Mouse (Mus musculus): ENCODE measurements around the gene Stard10. TPM values are rescaled to one million over a fixed set of nuclear protein-coding genes. Genes with fewer than 3 reads are reported as not detected.

Gene Stard10
- polyA plus RNA-seq, 2 experiments: 71.0 to 98.2 TPM

- no peaks in the 10 kb centered on the region for H3K9me3 ChIP-seq (ENCODE audit: control insufficient read depth, low read length)
- peak overlapping the region; percentile 71 to 75 for H3K4me3 ChIP-seq (ENCODE audit: insufficient read depth in 1 of 2, low read depth in 2 of 2, low read length in 2 of 2)
- DNase-seq (ENCODE audit: low read depth in 3 of 3, low spot score in 3 of 3) (no peak), ATAC-seq (ENCODE audit: insufficient read depth) (no peak)
- peak overlapping the region; percentile 89 for H3K27ac ChIP-seq
- H3K36me3 ChIP-seq (replicated peaks; ENCODE audit: control insufficient read depth, insufficient read depth, low read depth): no peaks in the 10 kb centered on the region
- no peaks in the 10 kb centered on the region for H3K27me3 ChIP-seq (ENCODE audit: control insufficient read depth, insufficient read depth, low read length)
- peak overlapping the region; percentile 89 for H3K9ac ChIP-seq (replicated peaks)
- TF ChIP-seq EP300 (IDR thresholded peaks at IDR 0.05; ENCODE audit: low read depth) (no peak), CTCF (IDR thresholded peaks at IDR 0.05; ENCODE audit: low read depth) (no peak)
- H3K4me2 ChIP-seq (ENCODE audit: low read depth): peak overlapping the region; percentile 79
- H3K4me1 ChIP-seq (replicated peaks; ENCODE audit: control insufficient read depth in 2 of 2, insufficient read depth in 2 of 2, low read length in 1 of 2): peaks cover 2 to 25% of the 10 kb centered on the region in 2 experiments
- 40% methylated on average over 5 of the region's 5 CpGs for WGBS (ENCODE audit: insufficient replicate concordance)
Observed at GRCm38 (mm10) chr7:101309985-101310326, 6.9 kb upstream of the Stard10 start.

- H3K4me2 ChIP-seq (ENCODE audit: low read depth): peak overlapping the region; percentile 79
- peak overlapping the region; percentile 89 for H3K9ac ChIP-seq (replicated peaks)
- peak; percentile 95 for ATAC-seq (ENCODE audit: insufficient read depth)
- no peaks in the 10 kb centered on the region for H3K9me3 ChIP-seq (ENCODE audit: control insufficient read depth, low read length)
- no peaks in the 10 kb centered on the region for H3K36me3 ChIP-seq (replicated peaks; ENCODE audit: control insufficient read depth, insufficient read depth, low read depth)
- peak overlapping the region; percentile 71 to 75 for H3K4me3 ChIP-seq (ENCODE audit: insufficient read depth in 1 of 2, low read depth in 2 of 2, low read length in 2 of 2)
- no peak for TF ChIP-seq EP300 (IDR thresholded peaks at IDR 0.05; ENCODE audit: low read depth)
- TF ChIP-seq CTCF (IDR thresholded peaks at IDR 0.05; ENCODE audit: low read depth): peak; percentile 98
- H3K4me1 ChIP-seq (replicated peaks; ENCODE audit: control insufficient read depth in 2 of 2, insufficient read depth in 2 of 2, low read length in 1 of 2): peaks cover 6 to 30% of the 10 kb centered on the region in 2 experiments
- no peaks in the 10 kb centered on the region for H3K27me3 ChIP-seq (ENCODE audit: control insufficient read depth, insufficient read depth, low read length)
- WGBS (ENCODE audit: insufficient replicate concordance): 2% methylated on average over 43 of the region's 43 CpGs
- DNase-seq (ENCODE audit: low read depth in 3 of 3, low spot score in 3 of 3): peak; percentile 96 to 97 (median 96)
- peak overlapping the region; percentile 89 for H3K27ac ChIP-seq
Observed at GRCm38 (mm10) chr7:101310327-101311028, 6.4 kb upstream of the Stard10 start.

- no peaks in the 10 kb centered on the region for H3K9me3 ChIP-seq (ENCODE audit: control insufficient read depth, low read length)
- no peak overlapping the region for H3K9ac ChIP-seq (replicated peaks)
- no peaks in the 10 kb centered on the region for H3K36me3 ChIP-seq (replicated peaks; ENCODE audit: control insufficient read depth, insufficient read depth, low read depth)
- H3K4me3 ChIP-seq (ENCODE audit: insufficient read depth in 1 of 2, low read depth in 2 of 2, low read length in 2 of 2): no peak overlapping the region; a peak in 1 of 4 replicates
- TF ChIP-seq CTCF (IDR thresholded peaks at IDR 0.05; ENCODE audit: low read depth) (no peak), EP300 (IDR thresholded peaks at IDR 0.05; ENCODE audit: low read depth) (no peak)
- peak overlapping the region; percentile 79 for H3K4me2 ChIP-seq (ENCODE audit: low read depth)
- WGBS (ENCODE audit: insufficient replicate concordance): 14% methylated on average over 2 of the region's 2 CpGs
- ATAC-seq (ENCODE audit: insufficient read depth): no peak
- peaks cover 12 to 36% of the 10 kb centered on the region in 2 experiments for H3K4me1 ChIP-seq (replicated peaks; ENCODE audit: control insufficient read depth in 2 of 2, insufficient read depth in 2 of 2, low read length in 1 of 2)
- H3K27ac ChIP-seq: peak overlapping the region; percentile 35
- no peaks in the 10 kb centered on the region for H3K27me3 ChIP-seq (ENCODE audit: control insufficient read depth, insufficient read depth, low read length)
- DNase-seq (ENCODE audit: low read depth in 3 of 3, low spot score in 3 of 3): no peak
Observed at GRCm38 (mm10) chr7:101311061-101311460, 5.8 kb upstream of the Stard10 start.

- ATAC-seq (ENCODE audit: insufficient read depth) (no peak), DNase-seq (ENCODE audit: low read depth in 3 of 3, low spot score in 3 of 3) (no peak)
- peaks cover 31 to 55% of the 10 kb centered on the region in 2 experiments for H3K4me1 ChIP-seq (replicated peaks; ENCODE audit: control insufficient read depth in 2 of 2, insufficient read depth in 2 of 2, low read length in 1 of 2)
- no peaks in the 10 kb centered on the region for H3K27me3 ChIP-seq (ENCODE audit: control insufficient read depth, insufficient read depth, low read length)
- no peak overlapping the region for H3K4me2 ChIP-seq (ENCODE audit: low read depth)
- no peak overlapping the region for H3K27ac ChIP-seq
- no peak overlapping the region for H3K4me3 ChIP-seq (ENCODE audit: insufficient read depth in 1 of 2, low read depth in 2 of 2, low read length in 2 of 2)
- no peak for TF ChIP-seq EP300 (IDR thresholded peaks at IDR 0.05; ENCODE audit: low read depth)
- no peak for TF ChIP-seq CTCF (IDR thresholded peaks at IDR 0.05; ENCODE audit: low read depth)
- H3K9me3 ChIP-seq (ENCODE audit: control insufficient read depth, low read length): no peaks in the 10 kb centered on the region
- WGBS (ENCODE audit: insufficient replicate concordance): 66% methylated on average over 3 of the region's 3 CpGs
- no peak overlapping the region for H3K9ac ChIP-seq (replicated peaks)
- H3K36me3 ChIP-seq (replicated peaks; ENCODE audit: control insufficient read depth, insufficient read depth, low read depth): no peaks in the 10 kb centered on the region
Observed at GRCm38 (mm10) chr7:101313033-101313432, 3.9 kb upstream of the Stard10 start.

- no peak overlapping the region for H3K27ac ChIP-seq
- 65% methylated on average over 5 of the region's 5 CpGs for WGBS (ENCODE audit: insufficient replicate concordance)
Observed at GRCm38 (mm10) chr7:101314396-101314795, 2.5 kb upstream of the Stard10 start.

More at GRCm38 (mm10) chr7:101314396-101314795, 2.5 kb upstream of the Stard10 start:
- H3K4me3 ChIP-seq (ENCODE audit: insufficient read depth in 1 of 2, low read depth in 2 of 2, low read length in 2 of 2): no peak overlapping the region
- H3K4me1 ChIP-seq (replicated peaks; ENCODE audit: control insufficient read depth in 2 of 2, insufficient read depth in 2 of 2, low read length in 1 of 2): peaks cover 43 to 69% of the 10 kb centered on the region in 2 experiments
- TF ChIP-seq EP300 (IDR thresholded peaks at IDR 0.05; ENCODE audit: low read depth): no peak
- no peak for TF ChIP-seq CTCF (IDR thresholded peaks at IDR 0.05; ENCODE audit: low read depth)
- H3K9me3 ChIP-seq (ENCODE audit: control insufficient read depth, low read length): no peaks in the 10 kb centered on the region
- ATAC-seq (ENCODE audit: insufficient read depth) (no peak), DNase-seq (ENCODE audit: low read depth in 3 of 3, low spot score in 3 of 3) (no peak)
- H3K36me3 ChIP-seq (replicated peaks; ENCODE audit: control insufficient read depth, insufficient read depth, low read depth): no peaks in the 10 kb centered on the region
- H3K27me3 ChIP-seq (ENCODE audit: control insufficient read depth, insufficient read depth, low read length): no peaks in the 10 kb centered on the region
- H3K4me2 ChIP-seq (ENCODE audit: low read depth): no peak overlapping the region
- no peak overlapping the region for H3K9ac ChIP-seq (replicated peaks)
